Mouse (Mus musculus) liver, embryonic 14 days (tissue): ENCODE results near the gene Emp1. TPM values are rescaled to one million over a fixed set of nuclear protein-coding genes. Genes with fewer than 3 reads are reported as not detected.

Experiments
- polyA plus RNA-seq: library from polyadenylated mRNA; depleted of rRNA; stranded (reverse); fragments of >200 nt; gene quantifications from 2 replicates; pipeline ENCODE4 v1.2.3, GENCODE M21; 2012; rRNA removed

Gene Emp1
- polyA plus RNA-seq: 1.7 and 3.1 TPM in 2 replicates

GRCm38 (mm10) chr6:135362459-135363159 is at the start of gene Emp1:
TSS of gene Emp1 (plus strand) at chr6:135362545.

Other genes with a start within 250 kb of the Emp1 start
- gene Gprc5d, start 244.3 kb upstream of the Emp1 start, polyA plus RNA-seq: 0.14 and 0.21 TPM in 2 replicates
- gene Fam234b, start 164.6 kb upstream of the Emp1 start, polyA plus RNA-seq: 16.5 and 19.3 TPM in 2 replicates
- gene Hebp1, start 164.5 kb upstream of the Emp1 start, polyA plus RNA-seq: 184 and 208 TPM in 2 replicates
- gene Gsg1, start 108.2 kb upstream of the Emp1 start, polyA plus RNA-seq: 0.09 and 0.13 TPM in 2 replicates
- gene Pbp2, start 52.1 kb upstream of the Emp1 start, polyA plus RNA-seq: not detected in 2 replicates